Mouse (Mus musculus): ENCODE measurements around the gene Col4a3bp. TPM values are rescaled to one million over a fixed set of nuclear protein-coding genes. Genes with fewer than 3 reads are reported as not detected.

Gene Col4a3bp
- polyA plus RNA-seq, 2 experiments: 4.5 to 5.7 TPM

- H3K36me3 ChIP-seq (replicated peaks; ENCODE audit: control insufficient read depth, insufficient read depth, low read depth): no peaks in the 10 kb centered on the region; the same call in 1 of the 2 replicates
- H3K9ac ChIP-seq (replicated peaks): no peak overlapping the region
- no peak overlapping the region for H3K27ac ChIP-seq
- TF ChIP-seq EP300 (IDR thresholded peaks at IDR 0.05; ENCODE audit: low read depth) (no peak), CTCF (IDR thresholded peaks at IDR 0.05; ENCODE audit: low read depth) (no peak)
- no peaks in the 10 kb centered on the region for H3K9me3 ChIP-seq (ENCODE audit: control insufficient read depth, low read length)
- WGBS (ENCODE audit: insufficient replicate concordance): 88% methylated on average over 9 of the region's 9 CpGs
- ATAC-seq (ENCODE audit: insufficient read depth) (no peak), DNase-seq (ENCODE audit: low read depth in 3 of 3, low spot score in 3 of 3) (no peak)
- no peaks in the 10 kb centered on the region for H3K4me1 ChIP-seq (replicated peaks; ENCODE audit: control insufficient read depth in 2 of 2, insufficient read depth in 2 of 2, low read length in 1 of 2)
- H3K4me3 ChIP-seq (ENCODE audit: insufficient read depth in 1 of 2, low read depth in 2 of 2, low read length in 2 of 2): no peak overlapping the region
- H3K4me2 ChIP-seq (ENCODE audit: low read depth): no peak overlapping the region
- H3K27me3 ChIP-seq (ENCODE audit: control insufficient read depth, insufficient read depth, low read length): no peaks in the 10 kb centered on the region
These were observed 56.8 kb downstream of the Col4a3bp start for GRCm38 (mm10) chr13:96599182-96599581.

DNA sequence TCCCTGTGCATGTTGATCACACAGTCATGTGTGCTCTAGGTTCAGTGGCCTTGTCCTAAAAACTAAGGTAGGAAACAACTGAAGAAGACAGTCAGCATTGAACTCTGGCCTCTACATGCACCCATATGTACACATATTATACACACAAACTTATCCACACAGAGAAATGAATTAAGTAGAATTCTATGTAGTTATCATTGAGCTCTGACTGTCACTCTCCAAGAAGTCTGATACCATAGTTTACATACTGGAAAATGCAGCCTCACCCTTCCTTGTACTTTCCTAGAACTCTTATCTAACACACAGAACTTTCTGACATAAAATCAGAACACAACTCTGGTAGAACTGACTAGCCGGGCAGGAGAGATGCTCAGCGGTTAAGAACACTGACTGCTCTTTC, 61.8 kb downstream of the Col4a3bp start:
- H3K27ac ChIP-seq: no peak overlapping the region
- ATAC-seq (ENCODE audit: insufficient read depth) (no peak), DNase-seq (ENCODE audit: low read depth in 3 of 3, low spot score in 3 of 3) (peak in 1 of 3 experiments; percentile 2)
- TF ChIP-seq CTCF (IDR thresholded peaks at IDR 0.05; ENCODE audit: low read depth): no peak
- no peak for TF ChIP-seq EP300 (IDR thresholded peaks at IDR 0.05; ENCODE audit: low read depth)
- H3K4me2 ChIP-seq (ENCODE audit: low read depth): no peak overlapping the region
- H3K9ac ChIP-seq (replicated peaks): no peak overlapping the region
- H3K4me1 ChIP-seq (replicated peaks; ENCODE audit: control insufficient read depth in 2 of 2, insufficient read depth in 2 of 2, low read length in 1 of 2): no peaks in the 10 kb centered on the region
- H3K27me3 ChIP-seq (ENCODE audit: control insufficient read depth, insufficient read depth, low read length): no peaks in the 10 kb centered on the region
- no peaks in the 10 kb centered on the region; the same call in 1 of the 2 replicates for H3K36me3 ChIP-seq (replicated peaks; ENCODE audit: control insufficient read depth, insufficient read depth, low read depth)
- WGBS (ENCODE audit: insufficient replicate concordance): 45% methylated on average over 2 of the region's 2 CpGs
- no peak overlapping the region for H3K4me3 ChIP-seq (ENCODE audit: insufficient read depth in 1 of 2, low read depth in 2 of 2, low read length in 2 of 2)
- no peaks in the 10 kb centered on the region for H3K9me3 ChIP-seq (ENCODE audit: control insufficient read depth, low read length)

DNA sequence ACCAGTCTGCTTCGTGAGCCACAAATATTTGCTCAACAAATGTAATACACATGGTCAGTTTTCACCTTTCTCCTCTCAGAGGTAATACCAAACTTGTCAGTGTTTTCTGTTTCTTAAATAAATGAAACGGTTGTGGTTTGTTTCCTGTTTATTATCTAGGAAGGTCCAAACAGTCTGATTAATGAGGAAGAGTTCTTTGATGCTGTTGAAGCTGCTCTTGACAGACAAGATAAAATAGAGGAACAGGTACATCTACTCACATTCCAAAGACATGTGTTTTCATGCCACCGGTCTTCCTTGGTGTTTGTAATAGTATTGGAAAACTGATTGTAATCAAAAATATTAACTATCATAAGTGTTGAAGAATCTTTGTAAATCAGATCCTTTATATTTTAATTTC, 72.2 kb downstream of the Col4a3bp start:
- TF ChIP-seq CTCF (IDR thresholded peaks at IDR 0.05; ENCODE audit: low read depth): no peak
- H3K27ac ChIP-seq: no peak overlapping the region
- H3K36me3 ChIP-seq (replicated peaks; ENCODE audit: control insufficient read depth, insufficient read depth, low read depth): peaks cover 3% of the 10 kb centered on the region
- DNase-seq (ENCODE audit: low read depth in 3 of 3, low spot score in 3 of 3) (no peak), ATAC-seq (ENCODE audit: insufficient read depth) (no peak)
- WGBS (ENCODE audit: insufficient replicate concordance): 68% methylated on average over 3 of the region's 3 CpGs
- no peak overlapping the region for H3K9ac ChIP-seq (replicated peaks)
- H3K4me2 ChIP-seq (ENCODE audit: low read depth): no peak overlapping the region
- no peaks in the 10 kb centered on the region for H3K9me3 ChIP-seq (ENCODE audit: control insufficient read depth, low read length)
- H3K4me3 ChIP-seq (ENCODE audit: insufficient read depth in 1 of 2, low read depth in 2 of 2, low read length in 2 of 2): no peak overlapping the region
- no peaks in the 10 kb centered on the region for H3K27me3 ChIP-seq (ENCODE audit: control insufficient read depth, insufficient read depth, low read length)
- no peaks in the 10 kb centered on the region for H3K4me1 ChIP-seq (replicated peaks; ENCODE audit: control insufficient read depth in 2 of 2, insufficient read depth in 2 of 2, low read length in 1 of 2)

DNA sequence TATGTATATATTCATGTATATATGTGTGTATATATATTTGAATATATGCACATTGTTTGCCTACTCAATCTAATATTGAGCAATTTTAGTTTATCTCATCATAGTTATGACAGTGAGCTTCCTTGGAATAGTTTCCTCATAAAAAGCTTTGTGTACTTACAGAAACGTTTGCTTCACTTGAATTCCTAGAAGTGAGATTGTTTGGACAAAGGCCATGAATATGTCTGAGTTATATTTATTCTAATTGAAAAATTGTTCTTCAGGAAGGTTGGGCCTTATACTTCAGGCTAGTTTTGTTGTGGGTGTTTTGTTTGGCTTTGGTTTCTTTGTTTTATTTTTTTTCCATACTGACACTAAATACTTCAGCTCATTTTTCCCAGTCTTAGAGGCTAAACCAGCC, 78.5 kb downstream of the Col4a3bp start:
- no peak for DNase-seq (ENCODE audit: low read depth in 3 of 3, low spot score in 3 of 3)
- Histone ChIP-seq H3K36me3 (replicated peaks; ENCODE audit: control insufficient read depth, insufficient read depth, low read depth) (no peaks in the 10 kb centered on the region; the same call in 1 of the 2 replicates), H3K9ac (replicated peaks) (no peak overlapping the region), H3K4me3 (ENCODE audit: insufficient read depth in 1 of 2, low read depth in 2 of 2, low read length in 2 of 2) (no peak overlapping the region), H3K4me2 (ENCODE audit: low read depth) (no peak overlapping the region), H3K27ac (no peak overlapping the region), H3K4me1 (replicated peaks; ENCODE audit: control insufficient read depth in 2 of 2, insufficient read depth in 2 of 2, low read length in 1 of 2) (no peaks in the 10 kb centered on the region), H3K9me3 (ENCODE audit: control insufficient read depth, low read length) (no peaks in the 10 kb centered on the region), H3K27me3 (ENCODE audit: control insufficient read depth, insufficient read depth, low read length) (no peaks in the 10 kb centered on the region)
- 54% methylated on average over 1 of the region's 1 CpGs for WGBS (ENCODE audit: insufficient replicate concordance)
- ATAC-seq (ENCODE audit: insufficient read depth): no peak
- TF ChIP-seq CTCF (IDR thresholded peaks at IDR 0.05; ENCODE audit: low read depth) (no peak), EP300 (IDR thresholded peaks at IDR 0.05; ENCODE audit: low read depth) (no peak)

DNA sequence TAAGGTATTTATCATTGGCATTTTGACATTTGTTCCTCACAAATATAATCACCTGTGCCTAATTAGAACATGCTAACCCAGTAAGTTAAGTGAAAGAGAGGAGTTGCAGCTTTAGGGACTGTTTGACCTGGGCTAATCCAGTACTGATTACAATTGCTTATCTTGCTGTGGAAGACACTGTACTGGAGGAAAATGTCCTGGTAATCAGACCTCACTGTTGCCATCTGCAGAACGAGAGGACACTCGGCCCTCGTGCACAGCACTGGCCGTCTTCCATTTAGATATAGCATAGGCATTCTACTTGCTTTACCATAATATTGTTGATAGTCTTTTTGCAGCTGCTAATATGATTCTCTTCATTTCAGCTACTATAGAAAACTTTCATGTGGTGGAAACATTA, 88.0 kb downstream of the Col4a3bp start:
- 31% methylated on average over 4 of the region's 4 CpGs for WGBS (ENCODE audit: insufficient replicate concordance)
- Histone ChIP-seq H3K4me2 (ENCODE audit: low read depth) (no peak overlapping the region), H3K4me3 (ENCODE audit: insufficient read depth in 1 of 2, low read depth in 2 of 2, low read length in 2 of 2) (no peak overlapping the region), H3K27ac (no peak overlapping the region), H3K9me3 (ENCODE audit: control insufficient read depth, low read length) (no peaks in the 10 kb centered on the region), H3K27me3 (ENCODE audit: control insufficient read depth, insufficient read depth, low read length) (no peaks in the 10 kb centered on the region), H3K36me3 (replicated peaks; ENCODE audit: control insufficient read depth, insufficient read depth, low read depth) (peaks cover 11% of the 10 kb centered on the region; the same call in 1 of the 2 replicates), H3K4me1 (replicated peaks; ENCODE audit: control insufficient read depth in 2 of 2, insufficient read depth in 2 of 2, low read length in 1 of 2) (no peaks in the 10 kb centered on the region), H3K9ac (replicated peaks) (no peak overlapping the region)
- peak in 1 of 3 experiments; percentile 4 for DNase-seq (ENCODE audit: low read depth in 3 of 3, low spot score in 3 of 3)
- TF ChIP-seq EP300 (IDR thresholded peaks at IDR 0.05; ENCODE audit: low read depth) (0 out of 2 replicates have a peak, but pooled peaks have one; percentile 29), CTCF (IDR thresholded peaks at IDR 0.05; ENCODE audit: low read depth) (no peak)
- peak; percentile 51; the same call in 1 of the 2 replicates for ATAC-seq (ENCODE audit: insufficient read depth)

Measured in liver, embryonic 14.5 days (tissue).